Mouse (Mus musculus) stomach, embryonic 15.5 days (tissue): Measurements from ENCODE around the gene Cd300a. TPM values are rescaled to one million over a fixed set of nuclear protein-coding genes. Genes with fewer than 3 reads are reported as not detected.

Experiments
- ATAC-seq: fragments of 200-750 bp; cut with Nextera tagmentation; 2 replicates; pipeline ENCODE4 v1.8.0; 2017; ENCODE audit warnings: low read depth, moderate number of reproducible peaks, moderate TSS enrichment; ENCODE audit not compliant: insufficient read depth, low FRiP score
- H3K27ac ChIP-seq: fragments of 300-500 bp; sonication (generic); 2 replicates; pipeline ENCODE4 v1.5.1; 2015; ENCODE audit warnings: mild to moderate bottlenecking, inconsistent platforms
- H3K27me3 ChIP-seq: fragments of 300-500 bp; sonication (generic); replicated peaks from 2 replicates; pipeline ENCODE4 v1.6.1; 2015; ENCODE audit warnings: inconsistent platforms
- H3K36me3 ChIP-seq: fragments of 300-500 bp; sonication (generic); 2 replicates; pipeline ENCODE4 v1.6.1; 2015; ENCODE audit warnings: inconsistent platforms
- H3K4me1 ChIP-seq: fragments of 300-500 bp; sonication (generic); 2 replicates; pipeline ENCODE4 v1.6.1; 2015; ENCODE audit warnings: inconsistent platforms
- H3K4me2 ChIP-seq: fragments of 300-500 bp; sonication (generic); 2 replicates; pipeline ENCODE4 v1.6.1; 2015; ENCODE audit warnings: mild to moderate bottlenecking, inconsistent platforms
- H3K4me3 ChIP-seq: fragments of 300-500 bp; sonication (generic); replicated peaks from 2 replicates; pipeline ENCODE4 v1.5.1; 2015; ENCODE audit warnings: inconsistent platforms
- H3K9ac ChIP-seq: fragments of 300-500 bp; sonication (generic); 2 replicates; pipeline ENCODE4 v1.6.1; 2015; ENCODE audit warnings: inconsistent platforms
- H3K9me3 ChIP-seq: fragments of 300-500 bp; sonication (generic); 2 replicates; pipeline ENCODE4 v1.6.1; 2016; ENCODE audit warnings: inconsistent platforms
- WGBS: fragments of 180-500 bp; shearing (Covaris S2); methylation state at CpG from one replicate; pipeline ENCODE4 v1.1.7; 2015; 5-methylcytosine and 5-hydroxymethylcytosine counted together
- polyA plus RNA-seq: library from polyadenylated mRNA; unstranded; fragments of >200 nt; fragmentation: Nextera tagmentation; extraction: Ambion mirVana; gene quantifications from 2 replicates; pipeline ENCODE4 v1.2.1, GENCODE M21; 2015

Gene Cd300a
- polyA plus RNA-seq, 1 experiment from 2014 or later = 1.9 TPM

DNA sequence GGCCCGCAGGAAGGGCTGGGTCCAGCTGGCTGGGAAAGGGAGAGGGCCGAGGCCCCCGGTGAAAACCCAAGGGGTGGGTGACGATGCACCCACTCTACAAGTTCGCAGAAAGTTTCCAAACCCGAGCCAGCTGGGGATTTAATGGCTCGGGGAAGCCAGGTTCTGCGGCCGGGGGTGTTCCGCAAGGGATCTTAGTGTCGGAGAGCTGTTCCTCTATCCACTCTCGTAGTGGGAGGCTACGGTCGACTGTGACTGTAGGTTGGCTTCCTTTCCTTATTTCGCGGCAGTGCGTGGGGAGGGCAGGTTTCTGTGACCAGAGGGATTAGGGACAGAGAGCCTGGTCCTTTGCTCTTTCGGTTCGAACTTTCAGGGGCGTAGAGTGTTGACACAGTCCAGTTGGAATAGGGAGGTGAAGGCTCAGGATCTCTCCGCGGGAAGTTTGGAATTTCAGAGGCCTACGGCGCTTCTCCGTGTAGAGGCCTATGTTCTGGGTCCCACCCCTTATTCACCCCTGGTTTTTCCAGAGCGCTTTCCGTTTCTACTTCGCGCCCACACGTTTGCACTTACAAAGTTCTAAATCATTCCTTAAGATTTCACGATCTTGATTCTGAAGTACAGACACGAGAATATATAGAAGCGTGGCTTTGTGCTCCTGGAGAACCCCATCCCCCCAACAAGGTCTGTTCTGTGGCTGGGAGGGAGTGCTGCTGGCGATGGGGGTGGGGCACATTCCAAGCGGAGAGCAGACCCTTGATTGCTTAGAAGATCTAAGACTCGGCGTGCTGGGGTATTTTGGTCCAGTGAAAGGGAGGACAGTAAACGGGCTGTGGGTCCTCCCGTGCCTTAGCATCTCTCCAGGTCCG, 37.3 kb upstream of the Cd300a start:
- peak overlapping the region; percentile 68 for H3K4me3 ChIP-seq
- no peaks in the 10 kb centered on the region for H3K9me3 ChIP-seq
- H3K27me3 ChIP-seq = no peaks in the 10 kb centered on the region
- H3K36me3 ChIP-seq = no peaks in the 10 kb centered on the region
- 2% methylated on average over 40 of the region's 40 CpGs for WGBS
- ATAC-seq = no peak
- peak overlapping the region; percentile 92 for H3K27ac ChIP-seq
- peak overlapping the region; percentile 60 for H3K9ac ChIP-seq
- peaks cover 21% of the 10 kb centered on the region for H3K4me1 ChIP-seq
- peak overlapping the region; percentile 95 for H3K4me2 ChIP-seq

DNA sequence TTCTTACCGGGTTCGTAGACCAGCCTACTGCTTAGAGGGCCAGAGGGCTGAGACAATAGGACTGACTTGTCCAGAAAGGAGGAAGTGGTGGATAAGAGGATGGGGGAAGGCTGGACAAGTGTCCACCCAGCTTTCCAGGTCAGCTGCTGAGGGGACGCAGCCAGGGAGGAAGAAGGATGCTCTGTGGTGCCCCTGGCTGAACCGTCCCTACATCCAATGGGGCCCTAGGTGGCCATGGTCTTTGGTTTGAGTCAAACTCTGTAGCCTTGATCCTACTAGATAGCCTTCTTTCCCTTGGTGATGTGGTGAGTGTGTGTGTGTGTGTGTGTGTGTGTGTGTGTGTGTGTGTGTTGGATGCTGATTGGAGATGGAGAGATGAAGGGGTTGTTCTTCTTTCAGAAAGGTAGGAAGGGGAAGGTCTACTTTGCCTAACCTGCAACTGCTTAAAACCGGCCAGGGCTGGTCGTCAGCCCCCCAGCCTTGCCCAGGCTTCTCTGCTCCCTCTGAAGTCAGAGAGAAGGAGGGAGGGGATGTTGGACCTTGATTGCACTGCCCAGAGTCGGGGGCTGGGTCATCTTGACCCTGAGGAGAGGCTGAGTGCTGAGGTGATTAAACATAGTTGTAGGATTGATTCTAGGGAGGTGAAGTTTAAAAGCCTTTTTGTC, 36.5 kb upstream of the Cd300a start:
- Histone ChIP-seq H3K27ac (0 out of 2 replicates have a peak overlapping the region, but pooled peaks have one; percentile 92), H3K4me2 (peak overlapping the region; percentile 95), H3K4me3 (peak overlapping the region; percentile 68), H3K4me1 (peaks cover 21% of the 10 kb centered on the region), H3K27me3 (no peaks in the 10 kb centered on the region), H3K9me3 (no peaks in the 10 kb centered on the region), H3K36me3 (no peaks in the 10 kb centered on the region), H3K9ac (no peak overlapping the region)
- whole genome bisulfite sequencing = 17% methylated on average over 7 of the region's 7 CpGs
- no peak for ATAC-seq

DNA sequence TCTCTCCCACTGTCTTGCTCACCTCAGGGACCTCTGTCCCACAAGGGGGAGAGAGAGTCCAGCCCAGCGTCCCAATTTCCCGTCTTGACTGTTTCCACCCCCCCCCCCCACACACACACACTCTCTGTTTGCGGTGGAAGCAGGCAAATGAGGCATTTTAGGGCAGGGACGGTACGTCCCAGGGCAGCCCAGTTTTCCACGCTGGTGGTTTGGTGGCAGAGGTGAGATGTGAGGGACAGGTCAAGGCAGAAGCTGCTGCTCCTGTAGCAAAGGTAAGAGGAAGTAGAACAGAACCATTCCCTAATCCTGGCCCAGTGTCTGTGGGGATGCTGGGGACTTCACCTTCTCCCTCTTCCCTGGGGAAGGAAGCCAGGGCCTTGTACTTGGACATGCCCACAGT, 35.3 kb upstream of the Cd300a start:
- no peaks in the 10 kb centered on the region for H3K36me3 ChIP-seq
- WGBS = 64% methylated on average over 6 of the region's 6 CpGs
- no peak overlapping the region for H3K9ac ChIP-seq
- no peak overlapping the region for H3K4me3 ChIP-seq
- no peak for ATAC-seq
- no peaks in the 10 kb centered on the region for H3K27me3 ChIP-seq
- peaks cover 16% of the 10 kb centered on the region for H3K4me1 ChIP-seq
- no peak overlapping the region for H3K27ac ChIP-seq
- no peak overlapping the region for H3K4me2 ChIP-seq
- H3K9me3 ChIP-seq = no peaks in the 10 kb centered on the region

- no peak overlapping the region for H3K4me3 ChIP-seq
- no peak overlapping the region for H3K9ac ChIP-seq
- no peaks in the 10 kb centered on the region for H3K36me3 ChIP-seq
- H3K4me1 ChIP-seq = peaks cover 8% of the 10 kb centered on the region; the same call in 1 of the 2 replicates
- no peak overlapping the region for H3K4me2 ChIP-seq
- WGBS = 73% methylated on average over 5 of the region's 5 CpGs
- H3K27me3 ChIP-seq = no peaks in the 10 kb centered on the region
- H3K9me3 ChIP-seq = no peaks in the 10 kb centered on the region
- H3K27ac ChIP-seq = no peak overlapping the region
- no peak for ATAC-seq
These were observed 33.7 kb upstream of the Cd300a start for GRCm38 (mm10) chr11:114856125-114856524.

GRCm38 (mm10) chr11:114858641-114859040, 31.2 kb upstream of the Cd300a start:
- ATAC-seq = no peak
- Histone ChIP-seq H3K4me3 (no peak overlapping the region), H3K36me3 (no peaks in the 10 kb centered on the region), H3K9me3 (no peaks in the 10 kb centered on the region), H3K27ac (no peak overlapping the region), H3K9ac (no peak overlapping the region), H3K4me1 (no peaks in the 10 kb centered on the region; the same call in 1 of the 2 replicates), H3K4me2 (no peak overlapping the region), H3K27me3 (no peaks in the 10 kb centered on the region)
- 90% methylated on average over 2 of the region's 2 CpGs for WGBS

DNA sequence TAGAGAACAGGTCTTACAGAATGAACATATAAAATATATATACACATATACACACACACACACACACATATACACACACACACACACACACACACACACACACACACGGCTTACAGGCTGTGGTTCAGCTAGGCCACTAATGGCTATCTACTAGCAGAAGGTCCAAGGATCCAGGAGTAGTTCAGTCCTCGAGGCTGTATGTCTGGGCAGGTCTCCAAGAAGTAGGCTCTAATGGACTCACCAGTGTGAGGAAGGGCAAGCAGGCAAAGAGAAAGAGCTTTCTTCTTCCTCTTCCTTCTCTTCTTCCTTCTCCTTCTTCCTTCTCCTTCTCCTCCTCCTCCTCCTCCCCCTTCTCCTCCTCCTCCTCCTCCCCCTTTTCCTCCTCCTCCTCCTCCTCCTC, 28.8 kb upstream of the Cd300a start:
- no peak for ATAC-seq
- no peak overlapping the region for H3K4me2 ChIP-seq

DNA sequence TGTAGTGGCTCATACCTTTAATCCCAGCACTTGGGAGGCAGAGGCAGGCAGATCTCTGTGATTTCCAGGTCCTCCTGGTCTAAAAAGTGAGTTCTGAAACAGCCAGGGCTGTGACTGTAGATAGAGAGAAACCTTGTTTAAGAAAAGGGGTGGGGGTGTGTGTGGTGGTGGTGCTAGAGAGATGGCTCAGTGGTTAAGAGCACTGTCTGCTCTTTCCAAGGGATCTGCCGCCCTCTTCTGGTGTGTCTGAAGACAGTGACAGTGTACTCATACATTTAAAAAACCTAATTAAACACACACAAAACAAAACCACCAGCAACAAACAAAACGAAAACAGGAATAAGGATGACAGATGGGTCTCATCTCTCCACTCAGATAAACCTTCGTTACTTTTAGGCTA, 27.2 kb upstream of the Cd300a start:
- no peak for ATAC-seq
- Histone ChIP-seq H3K9ac (no peak overlapping the region), H3K4me3 (no peak overlapping the region), H3K9me3 (no peaks in the 10 kb centered on the region), H3K4me2 (no peak overlapping the region), H3K36me3 (no peaks in the 10 kb centered on the region), H3K27me3 (no peaks in the 10 kb centered on the region), H3K27ac (no peak overlapping the region), H3K4me1 (peaks cover 19% of the 10 kb centered on the region)
- WGBS = 82% methylated on average over 3 of the region's 3 CpGs

More for the DNA sequence above, 28.8 kb upstream of the Cd300a start:
- Histone ChIP-seq H3K36me3 (no peaks in the 10 kb centered on the region), H3K4me1 (peaks cover 4% of the 10 kb centered on the region), H3K9me3 (no peaks in the 10 kb centered on the region), H3K9ac (no peak overlapping the region), H3K27ac (no peak overlapping the region), H3K27me3 (no peaks in the 10 kb centered on the region), H3K4me3 (no peak overlapping the region)
- 74% methylated on average over 2 of the region's 2 CpGs for WGBS

- Histone ChIP-seq H3K36me3 (peaks cover 6% of the 10 kb centered on the region; the same call in 1 of the 2 replicates), H3K27ac (no peak overlapping the region), H3K4me2 (no peak overlapping the region), H3K9me3 (no peaks in the 10 kb centered on the region), H3K4me1 (peaks cover 27% of the 10 kb centered on the region), H3K4me3 (no peak overlapping the region), H3K27me3 (no peaks in the 10 kb centered on the region), H3K9ac (no peak overlapping the region)
- no peak for ATAC-seq
- whole genome bisulfite sequencing = 91% methylated on average over 21 of the region's 21 CpGs
These were observed 25.9 kb upstream of the Cd300a start for GRCm38 (mm10) chr11:114863918-114864420.

DNA sequence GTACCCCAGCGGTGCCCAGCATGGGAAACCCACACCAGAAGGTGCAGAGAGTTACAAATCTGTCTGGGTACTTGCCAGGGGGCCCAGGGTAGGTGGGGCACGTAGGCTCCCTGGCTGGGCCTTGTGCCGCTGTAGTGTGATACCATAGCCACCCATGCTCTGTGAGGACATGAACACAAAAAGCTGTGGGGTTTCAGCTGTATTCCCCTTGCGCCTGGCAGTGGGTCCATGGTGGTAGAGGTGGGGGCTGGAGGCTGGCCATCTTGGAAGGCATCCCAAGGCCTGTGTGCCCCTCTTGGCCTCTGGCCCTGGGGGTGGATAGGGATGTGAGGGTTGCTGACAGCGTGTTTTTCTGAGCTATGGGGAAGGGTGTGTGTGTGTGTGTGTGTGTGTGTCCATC, 23.8 kb upstream of the Cd300a start:
- Histone ChIP-seq H3K27me3 (no peaks in the 10 kb centered on the region), H3K4me1 (peaks cover 27% of the 10 kb centered on the region), H3K4me2 (no peak overlapping the region), H3K27ac (peak overlapping the region; percentile 87; the same call in 1 of the 2 replicates), H3K9me3 (no peaks in the 10 kb centered on the region), H3K36me3 (peaks cover 6% of the 10 kb centered on the region; the same call in 1 of the 2 replicates), H3K4me3 (no peak overlapping the region), H3K9ac (no peak overlapping the region)
- 0 out of 2 replicates have a peak, but pooled peaks have one; percentile 19 for ATAC-seq
- WGBS = 77% methylated on average over 5 of the region's 5 CpGs

DNA sequence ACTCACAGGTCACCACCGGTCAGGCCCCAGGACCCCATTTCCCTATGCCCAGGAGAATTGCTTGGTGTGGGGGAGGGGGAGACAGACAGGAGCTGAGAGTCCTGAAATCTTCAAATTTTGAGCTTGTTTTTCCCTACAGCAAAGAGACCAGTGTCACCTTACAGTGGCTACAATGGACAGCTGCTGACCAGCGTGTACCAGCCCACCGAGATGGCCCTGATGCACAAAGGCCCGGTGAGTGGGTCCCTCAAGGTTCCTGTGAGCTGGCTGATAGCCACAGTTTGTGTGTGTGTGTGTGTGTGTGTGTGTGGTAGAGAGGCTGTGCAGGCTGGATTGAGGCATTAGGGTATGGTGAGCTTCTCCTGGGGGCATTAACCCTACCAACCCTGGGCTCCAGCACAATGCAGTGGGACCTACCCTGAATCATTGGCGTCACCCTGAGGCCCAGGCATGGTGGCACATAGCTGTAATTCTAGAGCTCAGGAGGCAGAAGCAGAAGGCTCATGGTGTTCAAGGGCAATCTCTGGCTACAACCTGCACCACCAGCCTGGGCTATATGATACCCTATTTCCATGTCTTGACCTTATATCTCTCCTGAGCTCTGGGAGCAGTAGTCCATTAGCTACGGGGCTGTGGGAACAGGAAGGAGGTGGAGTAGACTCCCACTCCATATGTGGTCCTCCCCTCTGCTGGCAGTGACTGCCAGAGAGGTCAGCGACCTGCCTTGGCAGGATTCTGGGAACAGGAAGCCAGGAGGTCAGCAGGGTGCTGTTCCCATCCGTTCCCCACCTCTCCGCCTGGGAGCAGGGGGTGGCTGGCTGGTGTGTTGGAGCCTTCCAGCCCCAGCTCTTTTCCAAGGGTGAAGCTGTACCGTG, 23.1 kb upstream of the Cd300a start:
- peak; percentile 59 for ATAC-seq
- H3K9ac ChIP-seq = no peak overlapping the region
- peaks cover 27% of the 10 kb centered on the region for H3K4me1 ChIP-seq
- peak overlapping the region; percentile 87 for H3K27ac ChIP-seq
- H3K27me3 ChIP-seq = no peaks in the 10 kb centered on the region
- peaks cover 6% of the 10 kb centered on the region; the same call in 1 of the 2 replicates for H3K36me3 ChIP-seq
- no peak overlapping the region for H3K4me3 ChIP-seq
- WGBS = 38% methylated on average over 10 of the region's 10 CpGs
- H3K4me2 ChIP-seq = peak overlapping the region; percentile 41
- H3K9me3 ChIP-seq = no peaks in the 10 kb centered on the region
